Mouse (Mus musculus) MEL (cell line): Measurements from ENCODE around the gene Parva. TPM values are rescaled to one million over a fixed set of nuclear protein-coding genes. Genes with fewer than 3 reads are reported as not detected.

Source experiments
- DNase-seq: peaks from one replicate; pipeline ENCODE4 v3.0.0; 2011; ENCODE audit warnings: low read depth, low spot score
- H3K27ac ChIP-seq: 2 replicates; pipeline ENCODE4 v1.5.1; 2012; ENCODE audit warnings: low read depth, mild to moderate bottlenecking, control low read depth, low read length, moderate library complexity; ENCODE audit not compliant: control insufficient read depth
- H3K27me3 ChIP-seq, 2 experiments: fragments of 150-350 bp in 1 of 2; sonication (generic) in 1 of 2; 2 replicates each; pipeline ENCODE4 v1.6.1; 2012; ENCODE audit warnings: low read length in 2 of 2, mild to moderate bottlenecking in 2 of 2, improper control_type of control experiment in 1 of 2, moderate library complexity in 1 of 2; ENCODE audit not compliant: insufficient read depth in 2 of 2, control insufficient read depth in 1 of 2
- H3K36me3 ChIP-seq, 2 experiments: 2 replicates each; pipeline ENCODE4 v1.6.1; 2012 to 2014; ENCODE audit warnings: low read length in 2 of 2, improper control_type of control experiment in 1 of 2, inconsistent platforms in 1 of 2, mild to moderate bottlenecking in 1 of 2; ENCODE audit not compliant: insufficient read depth in 2 of 2, control insufficient read depth in 1 of 2
- H3K4me1 ChIP-seq, 2 experiments: fragments of 150-350 bp in 1 of 2; sonication (generic) in 1 of 2; 2 replicates each; pipeline ENCODE4 v1.6.1; 2012; ENCODE audit warnings: low read length in 2 of 2, improper control_type of control experiment in 1 of 2, mild to moderate bottlenecking in 1 of 2; ENCODE audit not compliant: insufficient read depth in 2 of 2, control insufficient read depth in 1 of 2
- H3K4me3 ChIP-seq, 2 experiments: fragments of 150-350 bp in 1 of 2; sonication (generic) in 1 of 2; 2 replicates each; pipeline ENCODE4 v1.5.1; 2012; ENCODE audit warnings: low read depth in 2 of 2, low read length in 2 of 2, mild to moderate bottlenecking in 2 of 2, moderate library complexity in 2 of 2, control low read depth in 1 of 2, improper control_type of control experiment in 1 of 2; ENCODE audit not compliant: control insufficient read depth in 1 of 2, insufficient read depth in 1 of 2
- H3K79me2 ChIP-seq: 2 replicates; pipeline ENCODE4 v1.6.1; 2012; ENCODE audit warnings: mild to moderate bottlenecking, low read length, moderate library complexity; ENCODE audit not compliant: control insufficient read depth, poor library complexity, insufficient read depth
- H3K9ac ChIP-seq: 2 replicates; pipeline ENCODE4 v1.6.1; 2012; ENCODE audit warnings: low read depth, mild to moderate bottlenecking, control low read depth, low read length, moderate library complexity; ENCODE audit not compliant: control insufficient read depth, poor library complexity, severe bottlenecking
- H3K9me3 ChIP-seq: fragments of 150-350 bp; sonication (generic); replicated peaks from 2 replicates; pipeline ENCODE4 v1.6.1; 2012; ENCODE audit warnings: mild to moderate bottlenecking, low read length, improper control_type of control experiment, moderate library complexity; ENCODE audit not compliant: insufficient read depth
- CHD1 ChIP-seq: IDR thresholded peaks from 2 replicates; pipeline ENCODE4 v1.6.1; 2012; ENCODE audit warnings: low read depth, mild to moderate bottlenecking, inconsistent platforms, low read length, improper control_type of control experiment
- GABPA ChIP-seq: IDR thresholded peaks from 2 replicates; pipeline ENCODE4 v1.6.1; 2012; ENCODE audit warnings: low read depth, mild to moderate bottlenecking, inconsistent platforms, low read length, improper control_type of control experiment, moderate library complexity
- JUND ChIP-seq: IDR thresholded peaks from 2 replicates; pipeline ENCODE4 v1.6.1; 2011; ENCODE audit warnings: low read depth, mild to moderate bottlenecking, improper control_type of control experiment, low read length
- MAFK ChIP-seq: IDR thresholded peaks from 2 replicates; pipeline ENCODE4 v1.6.1; 2011; ENCODE audit warnings: low read depth, mild to moderate bottlenecking, low read length, improper control_type of control experiment, borderline replicate concordance
- MYB ChIP-seq: IDR thresholded peaks from 2 replicates; pipeline ENCODE4 v1.6.1; 2011; ENCODE audit warnings: mild to moderate bottlenecking, low read depth, low read length, improper control_type of control experiment
- POLR2AphosphoS2 ChIP-seq: IDR thresholded peaks from 2 replicates; pipeline ENCODE4 v1.6.1; 2011; ENCODE audit warnings: low read length, improper control_type of control experiment
- POLR2AphosphoS5 ChIP-seq: IDR thresholded peaks from 2 replicates; pipeline ENCODE4 v1.6.1; 2012; ENCODE audit warnings: low read depth, borderline replicate concordance, mild to moderate bottlenecking, inconsistent platforms, low read length, moderate library complexity, mixed read lengths
- RAD21 ChIP-seq: IDR thresholded peaks from 2 replicates; pipeline ENCODE4 v1.6.1; 2011; ENCODE audit warnings: mild to moderate bottlenecking, low read depth, low read length, improper control_type of control experiment
- RCOR1 ChIP-seq: IDR thresholded peaks from 2 replicates; pipeline ENCODE4 v1.6.1; 2012; ENCODE audit warnings: low read depth, mild to moderate bottlenecking, inconsistent platforms, low read length, improper control_type of control experiment
- TAL1 ChIP-seq: IDR thresholded peaks from 2 replicates; pipeline ENCODE4 v1.6.1; 2012; ENCODE audit warnings: mild to moderate bottlenecking, inconsistent platforms, low read length, moderate library complexity, mixed read lengths
- TCF12 ChIP-seq: IDR thresholded peaks from 2 replicates; pipeline ENCODE4 v1.6.1; 2014; ENCODE audit warnings: low read depth, mild to moderate bottlenecking, inconsistent platforms, low read length, improper control_type of control experiment, moderate library complexity
- USF2 ChIP-seq, 2 experiments: IDR thresholded peaks; 2 replicates each; pipeline ENCODE4 v1.6.1; 2011 to 2012; ENCODE audit warnings: improper control_type of control experiment in 2 of 2, low read length in 2 of 2, borderline replicate concordance in 1 of 2, inconsistent platforms in 1 of 2, low read depth in 1 of 2, mild to moderate bottlenecking in 1 of 2; ENCODE audit not compliant: insufficient read depth in 1 of 2
- ZC3H11A ChIP-seq: IDR thresholded peaks from 2 replicates; pipeline ENCODE4 v1.6.1; 2012; ENCODE audit warnings: low read depth, mild to moderate bottlenecking, inconsistent platforms, low read length, improper control_type of control experiment
- ZKSCAN1 ChIP-seq: IDR thresholded peaks from 2 replicates; pipeline ENCODE4 v1.6.1; 2012; ENCODE audit warnings: low read depth, mild to moderate bottlenecking, inconsistent platforms, low read length, improper control_type of control experiment, moderate library complexity
- polyA plus RNA-seq, 2 experiments: library from polyadenylated mRNA; stranded (reverse) in 1 of 2; unstranded in 1 of 2; fragments of >175 nt in 1 of 2; fragments of >200 nt in 1 of 2; gene quantifications; 2 replicates each; pipeline versions ENCODE4 v1.2.1 to v1.2.4; 2012; ENCODE audit warnings: low replicate concordance in 2 of 2, low read depth in 1 of 2; ENCODE audit not compliant: insufficient read length in 2 of 2, insufficient read depth in 1 of 2, missing spikeins in 1 of 2
- total RNA-seq: library from RNA; depleted of rRNA; stranded (reverse); fragments of 300-350 nt; gene quantifications from 2 replicates; pipeline ENCODE4 v1.2.3, GENCODE M21; 2012

Parva gene
- total and polyA plus RNA-seq, 3 experiments: not detected

GRCm38 (mm10) chr7:112471316-112471715, 44.0 kb downstream of the Parva start:
- H3K27ac ChIP-seq: no peak overlapping the region
- TF ChIP-seq JUND (no peak), ZC3H11A (no peak), ZKSCAN1 (no peak), POLR2AphosphoS5 (no peak), TAL1 (no peak), USF2 (IDR thresholded peaks at IDR 0.05; ENCODE audit: borderline replicate concordance in 1 of 2, insufficient read depth in 1 of 2, low read depth in 1 of 2, low read length in 2 of 2) (no peak), MYB (no peak), MAFK (no peak), TCF12 (no peak), RCOR1 (no peak), POLR2AphosphoS2 (no peak), RAD21 (no peak), GABPA (no peak)
- no peak for DNase-seq
- no peaks in the 10 kb centered on the region for H3K27me3 ChIP-seq
- no peaks in the 10 kb centered on the region for H3K9me3 ChIP-seq
- H3K36me3 ChIP-seq: no peaks in the 10 kb centered on the region
- H3K4me3 ChIP-seq: no peak overlapping the region
- H3K4me1 ChIP-seq: no peaks in the 10 kb centered on the region
- no peaks in the 10 kb centered on the region for H3K79me2 ChIP-seq
- H3K9ac ChIP-seq: no peak overlapping the region

GRCm38 (mm10) chr7:112472024-112472707, 44.9 kb downstream of the Parva start:
- Histone ChIP-seq H3K27ac (no peak overlapping the region), H3K9ac (no peak overlapping the region), H3K9me3 (no peaks in the 10 kb centered on the region), H3K36me3 (no peaks in the 10 kb centered on the region), H3K4me3 (no peak overlapping the region), H3K4me1 (no peaks in the 10 kb centered on the region), H3K79me2 (no peaks in the 10 kb centered on the region), H3K27me3 (no peaks in the 10 kb centered on the region)
- TF ChIP-seq CHD1: no peak
- DNase-seq: no peak
